Mouse (Mus musculus) B cell, adult 2 months (primary cell): ENCODE data around the gene Pbx4.

ENCODE experiments used
- DNase-seq, 2 experiments: peaks; one replicate each; pipeline ENCODE4 v3.0.0; 2022

The Pbx4 gene

DNA sequence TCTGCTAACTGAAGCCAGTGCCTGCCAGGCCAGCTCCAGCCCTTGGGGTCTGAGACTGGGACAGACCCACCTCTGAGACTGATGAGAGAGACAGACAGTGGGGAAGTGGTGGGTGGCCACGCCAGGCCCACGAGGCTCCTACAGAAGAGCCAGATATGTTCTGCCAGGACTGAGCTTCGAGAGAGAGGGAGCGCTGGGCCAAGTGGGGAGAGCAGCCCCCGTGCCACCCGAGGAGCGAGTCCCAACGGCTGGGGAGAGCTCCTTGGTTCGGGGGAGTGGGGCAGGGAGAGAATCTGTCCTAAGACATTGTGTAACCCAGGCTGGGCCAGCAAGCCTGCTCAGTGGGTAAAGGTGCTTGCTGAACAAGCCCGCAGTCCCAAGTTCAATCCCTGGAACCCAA is 44.7 kb downstream of the Pbx4 start:
- no peak for DNase-seq

DNA sequence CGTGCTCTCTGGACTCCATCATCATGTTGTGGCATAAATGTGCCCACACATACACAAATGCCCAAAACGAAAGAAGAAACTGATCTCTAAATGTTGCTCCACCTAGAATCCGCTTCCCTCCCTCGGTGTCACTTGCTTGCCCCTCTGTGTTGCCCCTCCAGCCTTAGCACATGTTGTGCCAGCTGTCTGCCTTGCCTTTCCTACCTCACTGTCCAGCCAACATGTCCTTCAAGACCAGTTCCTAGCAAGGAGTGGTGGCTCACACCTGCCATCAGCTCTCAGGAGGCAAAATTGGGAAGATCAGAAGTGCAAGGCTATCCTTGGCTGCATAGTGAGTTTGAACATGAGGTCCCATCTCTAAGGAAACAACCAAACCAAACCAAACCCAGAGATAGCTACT is 45.1 kb downstream of the Pbx4 start:
- DNase-seq: no peak

DNA sequence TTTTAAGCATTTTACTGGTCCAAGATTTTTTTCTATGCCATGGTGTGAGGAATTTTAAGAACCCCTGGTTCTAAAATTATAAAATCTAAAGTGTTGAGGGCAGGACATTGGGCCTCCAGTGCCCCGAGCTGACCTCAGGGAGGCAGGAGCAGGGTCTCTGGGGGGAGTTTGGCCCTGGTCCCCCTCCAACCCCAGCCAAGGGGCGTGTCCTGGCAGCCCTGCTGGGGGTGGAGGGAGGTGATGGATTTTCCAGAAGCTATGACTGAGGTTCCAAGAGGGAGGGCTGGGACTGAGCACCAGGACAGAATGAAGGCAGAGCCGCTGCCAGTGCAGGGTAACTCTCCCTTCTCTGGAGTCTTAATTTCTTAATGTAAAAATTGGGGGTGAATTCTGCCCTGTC is 45.7 kb downstream of the Pbx4 start:
- DNase-seq: no peak

DNA sequence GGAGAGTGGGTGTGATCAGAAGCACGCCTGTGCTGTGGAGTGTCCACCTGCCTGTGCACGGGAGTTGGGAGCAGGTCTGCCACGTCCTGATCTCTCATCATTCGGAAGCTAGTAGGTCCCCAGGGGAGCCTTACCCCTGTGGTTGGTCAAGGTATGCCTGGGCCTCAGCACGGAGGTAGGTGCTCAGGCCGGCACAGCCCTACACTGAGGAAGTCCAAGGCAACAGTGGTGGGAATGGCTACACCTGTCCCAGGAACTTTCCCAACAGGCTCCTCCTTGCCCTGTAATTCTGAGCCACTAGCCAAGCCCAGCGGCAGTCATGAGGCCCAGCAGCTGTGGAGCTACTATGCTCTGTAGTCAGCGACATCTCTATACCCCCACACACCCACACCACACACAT is 47.4 kb downstream of the Pbx4 start:
- DNase-seq: no peak

DNA sequence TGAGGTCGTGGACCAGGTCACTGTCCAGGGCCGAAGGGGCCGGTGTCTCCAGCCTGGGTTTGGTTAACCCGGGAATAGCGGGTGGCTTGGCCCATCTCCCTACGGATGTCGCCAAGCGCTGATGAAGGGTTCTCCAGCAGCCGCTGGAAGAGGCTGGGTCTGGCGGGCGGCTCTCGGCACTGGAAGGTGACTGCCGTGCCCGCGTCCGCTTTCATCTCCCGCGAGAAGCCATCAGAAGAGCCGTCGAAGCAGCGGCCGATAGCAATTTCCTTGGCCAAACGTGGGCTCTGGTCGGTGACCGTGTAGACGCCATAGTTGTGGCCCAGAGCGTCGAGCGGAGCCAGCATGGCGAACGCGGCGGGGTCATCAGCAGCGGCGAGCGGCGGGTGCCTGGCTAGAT is 48.5 kb downstream of the Pbx4 start:
- no peak for DNase-seq

DNA sequence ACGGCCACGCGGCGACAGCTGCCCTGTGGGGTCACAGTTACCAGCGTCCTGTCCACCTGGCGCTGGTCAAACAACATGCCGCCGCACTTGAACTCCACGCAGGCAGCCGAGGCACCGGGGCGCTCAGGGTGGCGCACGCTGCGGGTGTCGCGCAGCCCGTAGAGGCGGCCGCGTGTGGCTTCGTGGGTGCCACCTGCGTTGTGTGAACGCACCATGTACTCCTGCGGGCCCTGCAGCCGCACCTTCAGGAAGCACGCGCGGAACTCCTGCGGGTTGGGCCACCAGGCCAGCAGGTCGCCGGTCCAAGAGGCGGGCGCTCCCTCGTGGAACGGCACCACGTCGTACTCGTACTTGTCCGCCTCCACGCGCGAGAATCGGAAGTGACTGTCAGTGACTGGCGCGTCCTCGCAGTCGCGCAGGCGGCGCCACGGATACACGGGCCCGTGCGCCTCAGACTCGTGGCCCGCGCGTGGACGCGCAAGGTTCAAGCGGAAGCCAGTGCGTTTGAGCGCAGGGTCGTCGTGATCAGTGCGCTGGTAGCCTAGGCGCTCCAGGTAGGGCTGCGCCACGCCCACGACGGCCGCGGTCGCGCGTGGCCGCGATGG is 49.1 kb downstream of the Pbx4 start:
- DNase-seq: no peak

DNA sequence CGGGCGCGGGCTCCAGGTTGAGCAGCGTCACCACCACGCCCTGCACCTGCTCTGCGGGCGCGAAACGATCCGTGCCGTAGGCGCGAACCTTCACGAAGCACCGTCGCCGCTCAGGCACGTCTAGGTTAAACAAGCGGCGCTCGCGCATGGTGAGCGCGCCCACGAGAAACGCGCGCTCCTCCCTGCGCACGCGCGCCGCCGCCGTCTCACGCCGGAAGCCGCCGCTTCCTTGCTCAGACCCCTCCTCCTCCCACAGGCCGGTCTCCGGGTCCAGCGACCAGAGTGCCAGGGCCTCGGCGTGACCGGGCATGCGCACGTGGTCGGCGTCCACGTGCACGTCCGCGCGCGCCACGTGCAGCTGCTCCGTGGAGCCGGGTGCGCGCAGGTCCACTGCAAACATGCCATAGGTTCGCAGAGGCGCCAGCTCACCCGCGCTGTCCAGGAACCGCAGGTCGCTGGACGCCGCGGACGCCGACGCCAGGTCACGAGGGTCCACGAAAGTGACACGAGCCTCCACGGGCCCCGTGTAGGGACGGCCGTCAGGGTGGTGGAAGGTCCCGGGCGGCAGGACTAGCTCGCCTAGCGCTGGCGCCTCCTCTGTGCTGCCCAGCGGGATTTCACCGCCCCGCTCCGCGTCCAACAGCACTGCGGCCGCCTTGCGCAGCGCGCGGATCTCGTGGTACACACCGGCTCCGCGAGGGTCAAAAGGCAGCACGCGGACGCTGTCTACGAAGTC is 49.9 kb downstream of the Pbx4 start:
- DNase-seq: peak; percentile 30 to 44

DNA sequence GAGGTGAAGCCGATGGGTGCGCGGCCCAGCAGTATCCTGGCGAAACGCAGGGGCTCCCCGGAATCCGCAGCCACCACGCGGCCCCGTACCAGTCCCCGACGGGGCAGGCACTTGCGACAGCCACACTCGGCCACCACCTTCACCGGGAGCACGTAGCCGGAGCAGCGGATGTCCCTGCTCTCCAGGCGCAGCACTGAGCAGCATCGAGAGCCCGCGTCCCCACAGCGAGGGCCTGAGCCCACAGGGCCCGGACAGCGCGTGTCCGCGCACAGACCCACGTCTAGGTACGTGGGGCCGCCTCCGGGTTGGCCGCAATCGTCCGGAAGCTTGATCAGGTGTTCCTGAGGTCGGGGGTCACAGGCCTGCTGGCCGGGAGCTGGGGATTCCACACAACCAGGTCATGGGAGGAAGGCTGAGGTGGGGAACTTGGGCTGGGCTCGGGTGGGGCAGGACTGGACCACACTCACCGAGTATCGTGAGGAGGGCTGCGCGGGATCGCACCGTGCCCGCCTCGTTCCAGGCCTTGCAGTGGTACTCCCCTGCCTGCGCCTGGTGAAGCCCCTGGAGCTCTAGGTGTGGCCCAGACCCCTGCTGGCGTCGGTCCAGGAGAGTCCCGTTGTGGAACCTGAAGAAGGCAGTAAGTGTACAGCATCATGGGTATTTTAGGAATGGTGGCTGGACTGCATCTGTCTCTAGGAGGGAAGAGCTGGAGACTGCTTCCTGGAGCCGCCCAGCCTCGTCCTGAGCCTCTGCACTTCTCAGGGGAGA is 50.7 kb downstream of the Pbx4 start:
- DNase-seq: no peak

DNA sequence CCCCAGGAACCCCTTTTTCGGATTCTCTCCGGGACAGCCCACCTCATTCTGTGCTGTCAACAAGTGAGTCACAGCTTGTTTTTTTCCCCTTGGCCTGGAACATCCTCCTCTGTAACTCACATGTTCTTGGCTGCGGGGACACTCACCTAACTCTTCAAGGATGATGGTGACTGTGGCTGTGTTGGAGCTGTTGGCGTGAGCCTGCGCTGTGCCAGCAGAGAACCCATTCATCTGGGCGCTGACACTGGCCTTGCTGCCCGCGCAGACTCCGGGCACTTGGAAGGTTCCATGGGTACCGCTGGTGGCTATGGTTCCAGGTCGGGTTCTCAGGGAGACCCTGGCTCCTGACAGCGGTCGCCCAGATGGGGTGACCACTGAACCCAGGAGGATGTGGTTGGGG is 51.9 kb downstream of the Pbx4 start:
- DNase-seq: no peak

DNA sequence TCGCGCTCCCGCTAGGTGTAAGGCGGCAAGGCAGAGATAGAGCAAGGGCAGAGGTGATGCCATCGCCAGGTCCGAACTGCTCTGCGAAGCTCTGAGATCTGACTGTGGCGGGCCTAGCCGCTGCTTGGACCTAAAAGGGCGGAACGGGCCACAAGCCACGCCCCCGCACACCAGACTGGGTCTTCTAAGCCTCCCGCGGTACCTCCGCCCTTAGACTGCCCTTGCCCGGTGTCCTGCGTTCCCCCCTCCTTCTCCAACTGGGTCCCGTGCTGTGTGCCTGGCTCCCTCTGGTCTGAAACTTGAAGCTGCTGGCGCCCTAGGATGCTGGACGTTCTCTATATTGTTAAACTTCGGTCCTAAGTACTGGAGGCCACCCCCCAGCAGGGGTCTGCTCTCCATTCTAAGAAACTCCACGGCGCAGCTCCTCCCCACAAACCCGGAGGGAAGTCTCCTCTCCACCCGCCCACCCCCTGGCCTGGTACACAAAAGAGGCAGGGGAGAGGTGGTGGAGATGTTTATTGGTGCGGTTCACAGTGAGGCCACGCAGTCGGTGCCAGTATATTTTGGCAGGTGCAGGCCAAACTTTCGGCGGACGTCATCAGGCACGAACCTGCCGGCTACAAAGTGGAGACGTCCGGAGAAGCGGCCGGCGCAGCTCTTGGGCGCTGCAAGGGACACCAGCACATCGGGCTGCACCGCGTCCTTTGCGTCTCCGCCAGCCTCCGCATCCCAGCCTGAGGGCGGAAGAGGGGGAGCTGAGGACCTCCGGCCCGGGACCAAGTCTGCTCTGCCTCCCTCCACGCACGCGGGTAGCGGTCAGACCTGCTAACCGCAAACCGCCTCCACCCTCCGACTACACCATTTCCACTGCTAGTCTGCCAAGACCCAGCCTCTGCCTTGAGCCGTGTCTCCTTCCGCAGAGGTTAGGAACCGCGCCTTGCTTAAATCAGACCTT is 55.3 kb downstream of the Pbx4 start, which contains the start of gene Cilp2:
Cilp2 (minus strand) TSS at position 399 of the 955 bp plus-strand sequence.
- DNase-seq: peak; percentile 68 to 70

DNA sequence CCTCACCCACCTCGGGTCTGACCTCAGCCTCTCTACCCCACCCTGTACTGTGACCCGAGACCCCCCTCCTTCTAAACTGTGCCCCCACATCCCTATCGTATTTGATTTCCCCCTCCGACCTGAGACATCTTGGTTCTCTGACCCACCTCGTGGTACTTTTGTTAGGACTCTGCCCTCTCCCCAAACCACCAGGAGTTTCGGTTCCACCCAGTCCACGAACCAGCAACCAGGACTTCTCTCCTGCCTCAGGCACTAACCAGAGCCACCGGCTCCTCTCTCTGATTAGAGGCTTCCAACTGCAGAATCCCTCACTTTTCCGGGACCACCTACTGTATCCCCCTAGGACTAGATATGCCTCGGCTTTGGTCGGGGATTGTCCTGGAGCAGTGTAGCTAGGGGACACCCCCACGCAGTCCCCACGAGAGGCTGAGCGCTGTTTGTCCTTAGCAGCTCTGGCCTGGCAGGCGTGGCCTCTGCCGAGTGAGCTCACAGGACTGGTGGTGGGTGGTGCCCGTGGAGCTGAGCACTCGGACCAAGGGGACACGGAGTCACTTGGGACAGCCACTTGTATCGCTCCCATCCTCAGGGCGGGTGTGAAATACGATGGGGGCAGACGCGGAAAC is 56.1 kb downstream of the Pbx4 start:
- peak; percentile 40 to 46 for DNase-seq

DNA sequence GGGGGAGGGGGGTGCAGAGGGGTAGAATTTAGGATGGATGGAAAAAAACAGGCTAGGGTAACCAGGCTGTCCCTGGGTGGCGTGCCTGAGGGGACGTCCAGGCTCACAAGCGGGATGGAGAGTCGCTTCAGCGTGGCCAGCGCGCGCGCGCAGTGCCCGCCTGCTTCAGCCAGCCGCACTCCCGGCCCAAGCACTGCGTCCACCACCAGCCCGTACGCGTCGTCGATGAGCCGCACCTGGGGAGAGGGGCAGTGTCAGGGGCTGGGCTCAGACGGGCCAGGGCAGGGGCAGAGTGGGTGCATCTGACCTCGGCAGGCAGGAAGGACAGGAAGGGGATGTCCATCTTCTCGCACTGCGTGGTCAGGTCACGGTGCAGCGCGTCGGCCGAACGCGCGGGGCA is 56.6 kb downstream of the Pbx4 start:
- DNase-seq: no peak

DNA sequence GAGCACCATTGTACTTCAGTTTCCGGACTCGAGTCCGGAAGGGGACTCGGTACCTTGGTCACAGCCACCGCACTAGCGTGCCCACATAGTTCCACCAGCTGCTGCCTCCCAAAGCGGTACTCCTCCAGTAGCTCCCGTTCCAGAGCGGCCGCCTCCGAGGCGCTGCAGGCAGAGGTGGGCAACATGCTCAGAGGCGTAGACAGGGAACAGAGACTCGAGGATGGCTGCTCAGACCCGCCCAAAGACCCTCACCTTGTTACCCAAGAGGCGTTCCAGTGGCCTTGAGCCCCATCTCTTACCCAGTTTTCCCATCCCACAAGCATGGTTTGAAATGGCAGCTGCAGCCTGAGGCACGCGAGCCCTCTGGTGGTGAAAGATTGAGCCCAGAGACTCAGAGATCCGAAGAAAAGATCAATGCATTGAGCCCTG is 58.5 kb downstream of the Pbx4 start:
- DNase-seq: peak; percentile 44 to 56

DNA sequence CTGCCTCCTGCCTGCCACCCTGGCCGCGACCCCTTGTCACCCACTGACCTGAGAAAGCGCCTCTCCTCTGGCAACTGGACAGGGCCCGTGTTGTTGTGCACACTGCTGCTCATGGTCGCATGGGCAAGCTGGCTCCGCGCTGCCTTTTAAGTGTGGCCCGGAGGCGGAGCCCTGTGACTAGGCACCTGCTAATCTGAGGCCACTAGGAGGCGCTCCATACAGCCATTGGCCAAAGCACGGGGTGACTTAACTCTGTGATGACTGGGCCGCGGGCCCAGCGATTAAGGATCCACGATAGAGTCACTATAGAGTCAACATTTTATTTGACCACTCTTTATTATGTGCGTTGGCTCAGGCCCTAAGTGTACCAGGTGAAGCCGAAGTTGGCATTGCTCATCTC is 61.6 kb downstream of the Pbx4 start:
- peak; percentile 71 to 73 for DNase-seq

DNA sequence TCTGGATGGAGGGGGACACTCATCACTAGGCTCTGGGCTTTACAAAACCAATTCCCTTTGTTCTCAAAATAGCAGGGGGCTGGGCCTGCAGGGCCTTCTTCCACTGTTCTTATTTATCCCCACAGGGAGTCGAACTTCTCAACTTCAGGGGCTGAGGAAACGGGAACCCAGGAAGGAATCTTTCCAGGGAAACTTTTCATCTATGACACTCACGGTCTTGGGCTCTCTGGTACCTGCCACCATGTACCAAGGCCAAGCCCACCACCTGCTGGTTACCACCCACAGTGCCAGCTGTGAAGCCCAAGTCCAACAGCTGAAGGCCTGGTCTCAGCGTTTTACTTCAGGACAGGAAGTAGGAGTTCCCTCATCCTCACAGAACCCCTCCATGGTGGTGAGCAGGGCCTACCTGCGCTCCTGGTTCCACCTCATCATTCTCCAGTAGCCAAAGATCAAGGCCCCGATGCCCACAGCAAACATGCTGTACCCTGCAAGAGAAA is 62.6 kb downstream of the Pbx4 start:
- DNase-seq: no peak

DNA sequence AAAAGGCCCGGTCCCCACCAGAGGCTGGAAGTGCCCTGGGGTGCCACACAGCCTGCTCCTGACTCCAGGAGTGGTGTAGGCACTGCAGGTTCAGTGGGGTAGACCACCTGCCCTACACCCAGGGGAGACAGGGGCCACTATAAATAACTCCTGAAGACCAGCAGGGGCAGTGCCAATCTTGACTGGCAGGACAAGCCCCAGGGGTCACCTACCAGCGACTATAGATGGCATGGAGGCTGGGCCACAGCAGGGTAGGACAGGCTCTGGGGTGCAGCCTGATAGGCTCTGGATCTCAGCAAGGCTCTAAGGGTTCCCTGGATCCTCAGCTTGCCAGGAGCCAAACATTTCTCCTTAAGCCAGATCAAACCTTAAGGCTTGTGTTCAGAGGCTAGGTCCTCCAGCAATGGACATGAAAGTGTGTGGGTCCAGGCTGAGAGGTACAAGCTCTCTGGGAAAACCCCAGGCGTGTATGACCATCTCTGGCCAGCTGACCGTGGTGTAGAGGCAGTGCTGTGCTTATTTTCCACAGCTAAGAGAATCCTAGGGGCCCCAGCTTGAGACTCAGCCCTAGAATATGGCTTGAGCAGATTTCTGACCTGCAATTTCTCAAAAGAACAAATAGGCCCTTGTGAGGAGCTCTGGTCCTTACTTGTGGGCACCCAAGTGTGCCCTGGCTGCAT is 63.6 kb downstream of the Pbx4 start:
- no peak for DNase-seq

DNA sequence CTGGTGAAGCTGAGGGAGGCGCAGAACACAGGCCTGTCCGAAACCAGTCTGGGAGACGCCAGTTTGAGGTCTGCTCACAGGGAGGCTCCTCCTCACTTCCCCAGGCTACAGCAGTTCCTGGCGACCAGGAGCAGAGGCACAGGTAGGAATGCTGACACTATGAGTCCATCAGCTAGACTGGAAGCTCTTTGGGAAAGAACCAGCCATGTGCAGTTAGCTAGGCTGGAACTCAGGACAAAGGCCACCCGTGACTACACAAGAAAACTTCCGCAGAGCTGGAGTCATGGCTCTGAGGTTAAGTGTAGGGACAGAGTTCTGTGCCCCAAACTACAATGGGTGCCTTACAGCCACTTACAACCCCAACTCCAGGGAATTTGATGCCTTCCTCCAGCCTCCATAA is 65.6 kb downstream of the Pbx4 start:
- no peak for DNase-seq

DNA sequence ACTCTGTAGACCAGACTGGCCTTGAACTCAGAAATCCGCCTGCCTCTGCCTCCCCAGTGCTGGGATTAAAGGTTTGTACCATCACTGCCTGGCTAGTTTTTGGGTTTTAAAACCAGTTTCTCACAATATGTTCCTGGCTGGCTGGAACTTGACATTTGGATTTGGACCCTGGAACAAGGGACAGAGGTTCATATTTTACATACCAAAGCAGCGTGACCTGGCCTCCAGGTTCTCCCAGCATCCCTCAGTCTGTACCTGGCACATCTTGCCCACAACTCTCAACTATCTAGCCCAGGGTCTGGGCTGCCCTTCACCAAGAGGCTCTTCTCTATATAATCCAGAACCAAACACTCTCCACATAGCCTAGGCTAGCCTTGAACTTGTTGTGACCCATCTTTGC is 67.6 kb downstream of the Pbx4 start:
- no peak for DNase-seq

DNA sequence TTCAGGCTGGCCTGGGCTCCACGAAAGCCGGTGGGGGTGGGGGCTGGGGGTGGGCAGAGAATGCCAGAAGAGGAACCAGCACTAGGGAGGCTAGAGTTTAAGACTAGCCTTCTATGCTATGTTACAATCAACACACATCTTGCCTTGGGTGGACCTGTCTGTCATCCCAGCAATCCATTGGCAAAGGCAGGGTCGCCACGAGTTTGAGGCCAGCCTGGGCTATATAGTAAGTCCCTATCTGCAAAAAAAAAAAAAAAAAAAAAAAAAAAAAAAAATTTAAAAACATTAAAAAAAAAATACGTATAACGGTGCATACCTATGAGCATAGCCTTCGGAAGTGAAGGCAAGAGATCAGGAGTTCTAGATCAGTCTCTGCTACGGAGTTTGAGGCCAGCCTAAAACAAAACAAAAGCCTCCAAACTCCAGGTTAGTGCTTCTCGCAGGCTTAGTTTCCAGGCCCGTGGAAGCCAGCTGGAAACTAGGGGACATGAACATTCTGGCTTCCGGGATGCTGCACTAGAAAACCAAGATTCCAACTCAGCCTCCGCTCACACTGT is 68.7 kb downstream of the Pbx4 start:
- DNase-seq: no peak

DNA sequence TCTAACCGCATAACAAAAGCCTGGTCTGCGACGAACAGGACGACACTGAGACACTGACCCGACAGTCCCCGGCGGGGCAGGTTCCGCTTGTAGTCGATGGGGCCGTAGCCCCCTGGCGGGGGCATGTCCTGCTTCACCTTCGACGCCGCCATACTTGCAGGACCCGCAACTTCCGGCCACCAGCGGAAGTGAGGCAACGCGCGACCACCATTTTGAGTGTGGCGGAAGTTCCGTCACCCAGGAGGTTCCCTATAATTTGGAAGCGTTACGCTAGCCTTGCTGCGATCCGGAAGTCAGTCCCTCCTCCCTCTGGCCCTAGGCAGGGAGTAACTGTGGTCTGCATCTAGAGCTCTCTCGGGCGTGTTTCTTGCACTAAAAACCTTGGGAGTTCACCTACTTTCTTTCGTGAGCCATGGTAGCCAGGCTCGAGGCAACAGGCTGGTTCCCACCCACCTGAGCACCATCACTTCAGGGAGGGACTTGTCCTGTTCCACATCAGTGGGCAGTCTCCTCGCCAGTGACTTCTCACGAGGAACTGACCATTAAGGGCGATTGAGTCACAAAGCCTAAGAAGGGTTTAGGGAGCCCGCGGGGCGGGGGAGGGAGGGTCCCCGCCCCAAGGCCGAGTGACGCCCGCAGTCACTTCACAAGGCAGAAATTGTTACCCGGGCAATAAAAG is 69.3 kb downstream of the Pbx4 start:
- peak; percentile 97 to 98 for DNase-seq
